Mouse (Mus musculus): ENCODE data around the gene Il1rl1.

Gene Il1rl1

DNA sequence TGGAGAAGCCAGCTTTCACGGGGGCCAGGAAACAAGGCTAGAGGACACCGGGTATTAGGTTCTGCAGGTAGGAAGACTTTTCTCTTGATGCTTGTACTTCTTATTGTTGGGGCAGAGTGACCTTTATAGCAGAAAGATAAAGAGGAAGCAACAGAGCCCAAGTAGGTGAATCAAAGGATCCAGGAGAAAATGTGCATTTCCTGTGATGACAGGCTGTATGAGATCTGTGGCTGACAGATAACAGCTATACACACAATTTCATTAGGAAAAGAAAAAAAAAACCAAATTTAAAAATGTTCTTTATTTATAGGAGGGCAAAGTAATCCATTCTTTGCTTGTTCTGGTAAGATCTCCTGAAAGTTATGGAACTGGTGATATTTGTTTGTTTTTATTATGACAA, 8.0 kb downstream of the Il1rl1 start:
- DNase-seq (ENCODE audit: low spot score in 2 of 2), result no peak

- no peak for DNase-seq (ENCODE audit: low spot score in 2 of 2)
Measured at GRCm38 (mm10) chr1:40439504-40439903, 10.1 kb downstream of the Il1rl1 start.

DNA sequence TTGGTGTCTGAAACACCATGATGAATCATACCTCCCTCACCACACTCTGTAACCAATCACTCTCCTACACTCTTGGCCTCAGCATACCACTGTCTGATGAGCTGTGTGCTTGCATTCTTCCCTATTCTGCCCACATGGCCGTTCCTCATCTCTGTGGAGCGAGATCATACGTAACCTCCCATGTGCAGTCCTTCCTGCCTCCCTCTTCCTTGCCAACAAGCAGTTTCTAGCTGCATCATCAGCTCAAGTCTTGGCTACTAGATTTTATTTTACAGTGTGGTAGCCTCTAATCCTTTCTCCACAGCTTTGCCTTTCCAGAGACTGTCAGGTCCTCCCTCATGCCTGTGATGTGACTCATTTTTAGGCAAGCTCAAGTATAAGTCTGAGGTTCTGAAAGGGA, 15.4 kb downstream of the Il1rl1 start:
- DNase-seq (ENCODE audit: low spot score in 2 of 2), result peak in 1 of 2 experiments; percentile 3

- DNase-seq (ENCODE audit: low spot score in 2 of 2), result peak; percentile 64 to 71
Measured at GRCm38 (mm10) chr1:40465477-40466430, 36.4 kb downstream of the Il1rl1 start, which contains the start of gene Il18r1. TSS of gene Il18r1 (plus strand) at chr1:40465552.

DNA sequence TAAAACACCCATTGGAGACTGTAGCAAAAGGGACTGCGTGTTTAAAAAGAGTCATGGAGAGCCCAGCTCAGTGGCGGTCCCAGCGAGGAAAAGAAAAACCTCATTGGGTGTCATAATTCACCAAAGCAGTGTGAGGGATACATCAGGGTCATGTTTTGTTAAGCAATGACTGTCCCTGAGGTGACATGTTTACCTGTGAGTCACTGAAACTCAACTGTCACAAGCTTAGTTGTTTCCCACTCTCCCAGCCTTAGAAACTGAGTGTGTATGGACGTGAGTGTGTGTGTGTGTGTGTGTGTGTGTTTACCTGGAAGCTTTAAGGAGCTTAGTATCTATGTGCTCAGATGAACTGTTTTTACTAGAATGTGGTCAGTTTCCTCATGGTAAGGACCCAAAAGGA, 37.9 kb downstream of the Il1rl1 start:
- DNase-seq (ENCODE audit: low spot score in 2 of 2), result no peak

GRCm38 (mm10) chr1:40468805-40469204, 39.4 kb downstream of the Il1rl1 start:
- no peak for DNase-seq (ENCODE audit: low spot score in 2 of 2)

DNA sequence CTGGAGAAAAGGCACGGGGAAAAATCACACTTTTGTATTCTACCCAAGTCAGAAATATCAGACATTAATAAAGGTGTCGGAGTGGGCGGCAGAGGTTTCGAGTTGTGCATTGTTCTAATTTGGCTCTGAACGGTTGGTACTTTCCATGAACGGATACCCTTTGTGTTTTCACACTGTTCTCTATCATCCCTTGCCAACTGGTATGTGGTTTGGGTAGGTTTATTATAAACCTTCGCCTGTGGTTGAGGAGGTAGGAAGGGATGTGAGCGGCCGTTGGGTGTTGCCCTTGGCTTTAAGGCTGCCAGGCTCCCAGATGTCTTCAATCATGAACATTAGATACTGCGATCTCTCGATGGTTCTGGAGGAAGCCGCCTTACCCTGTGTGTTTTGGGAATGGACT, 40.5 kb downstream of the Il1rl1 start:
- DNase-seq (ENCODE audit: low spot score in 2 of 2), result no peak

GRCm38 (mm10) chr1:40472401-40472800, 43.0 kb downstream of the Il1rl1 start:
- DNase-seq (ENCODE audit: low spot score in 2 of 2), result no peak

- DNase-seq (ENCODE audit: low spot score in 2 of 2), result no peak
Measured at GRCm38 (mm10) chr1:40473640-40474039, 44.3 kb downstream of the Il1rl1 start.

GRCm38 (mm10) chr1:40474336-40474735, 45.0 kb downstream of the Il1rl1 start:
- DNase-seq (ENCODE audit: low spot score in 2 of 2), result no peak

DNA sequence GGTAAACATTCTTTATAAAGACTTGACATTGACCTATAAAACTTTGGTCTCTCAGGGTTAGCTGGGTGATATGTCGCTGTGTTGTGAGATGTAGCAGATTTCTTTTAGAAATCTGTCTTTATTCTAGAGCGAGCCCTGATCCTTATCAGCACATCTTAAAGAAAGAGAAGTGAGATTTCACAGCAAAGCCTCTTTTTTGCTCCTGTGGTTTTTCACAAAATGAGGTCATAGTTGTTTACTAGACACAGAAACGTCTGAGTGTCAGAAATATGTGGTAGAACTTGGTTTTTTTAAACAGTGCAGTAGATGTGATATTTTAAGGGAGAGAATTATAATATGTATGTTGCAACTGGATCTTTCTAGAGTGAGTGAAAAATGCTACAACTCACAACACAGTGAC, 46.3 kb downstream of the Il1rl1 start:
- no peak for DNase-seq (ENCODE audit: low spot score in 2 of 2)

GRCm38 (mm10) chr1:40476756-40477155, 47.4 kb downstream of the Il1rl1 start:
- DNase-seq (ENCODE audit: low spot score in 2 of 2), result no peak

DNA sequence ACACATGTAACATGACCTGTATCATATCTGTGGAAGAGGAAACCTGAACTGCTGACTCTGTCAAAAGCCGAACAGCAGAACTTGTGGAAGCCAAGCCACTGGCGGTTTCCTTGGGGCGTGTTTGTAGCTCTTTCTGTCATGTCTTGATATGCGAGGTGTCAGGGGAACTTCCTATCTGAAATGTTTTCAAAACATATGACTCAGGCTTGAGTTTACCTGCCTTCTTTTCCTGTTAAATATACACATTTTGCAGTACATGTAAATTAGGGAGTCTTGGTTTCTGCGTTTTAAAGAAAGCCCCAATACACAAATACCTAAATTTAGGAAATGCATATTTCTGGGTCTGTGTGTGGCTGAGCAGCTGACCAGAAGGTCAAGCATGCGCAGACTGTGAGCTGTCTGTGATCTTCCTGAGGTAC, 50.1 kb downstream of the Il1rl1 start:
- no peak for DNase-seq (ENCODE audit: low spot score in 2 of 2)

DNA sequence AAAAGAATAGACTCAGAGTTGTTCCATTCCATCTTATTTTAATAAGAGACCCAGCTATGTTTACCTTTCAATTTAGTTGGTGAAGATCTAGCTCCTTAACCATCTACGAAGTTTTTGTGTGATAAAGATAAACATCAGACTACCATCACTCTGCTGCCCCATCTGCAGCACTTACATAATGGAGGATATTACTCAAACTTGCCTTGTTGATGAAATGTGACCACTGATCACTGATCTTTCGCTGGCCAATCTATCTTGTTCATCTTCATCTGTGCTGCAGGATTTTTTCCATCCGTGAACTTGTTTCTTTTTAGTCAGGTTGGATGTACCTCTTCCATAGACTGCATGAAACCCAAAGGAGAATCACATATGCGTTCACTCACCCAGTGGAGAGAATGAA, 65.2 kb downstream of the Il1rl1 start:
- DNase-seq (ENCODE audit: low spot score in 2 of 2), result no peak

GRCm38 (mm10) chr1:40499708-40500107, 70.3 kb downstream of the Il1rl1 start:
- no peak for DNase-seq (ENCODE audit: low spot score in 2 of 2)

- no peak for DNase-seq (ENCODE audit: low spot score in 2 of 2)
Measured at GRCm38 (mm10) chr1:40501126-40501525, 71.8 kb downstream of the Il1rl1 start.

DNA sequence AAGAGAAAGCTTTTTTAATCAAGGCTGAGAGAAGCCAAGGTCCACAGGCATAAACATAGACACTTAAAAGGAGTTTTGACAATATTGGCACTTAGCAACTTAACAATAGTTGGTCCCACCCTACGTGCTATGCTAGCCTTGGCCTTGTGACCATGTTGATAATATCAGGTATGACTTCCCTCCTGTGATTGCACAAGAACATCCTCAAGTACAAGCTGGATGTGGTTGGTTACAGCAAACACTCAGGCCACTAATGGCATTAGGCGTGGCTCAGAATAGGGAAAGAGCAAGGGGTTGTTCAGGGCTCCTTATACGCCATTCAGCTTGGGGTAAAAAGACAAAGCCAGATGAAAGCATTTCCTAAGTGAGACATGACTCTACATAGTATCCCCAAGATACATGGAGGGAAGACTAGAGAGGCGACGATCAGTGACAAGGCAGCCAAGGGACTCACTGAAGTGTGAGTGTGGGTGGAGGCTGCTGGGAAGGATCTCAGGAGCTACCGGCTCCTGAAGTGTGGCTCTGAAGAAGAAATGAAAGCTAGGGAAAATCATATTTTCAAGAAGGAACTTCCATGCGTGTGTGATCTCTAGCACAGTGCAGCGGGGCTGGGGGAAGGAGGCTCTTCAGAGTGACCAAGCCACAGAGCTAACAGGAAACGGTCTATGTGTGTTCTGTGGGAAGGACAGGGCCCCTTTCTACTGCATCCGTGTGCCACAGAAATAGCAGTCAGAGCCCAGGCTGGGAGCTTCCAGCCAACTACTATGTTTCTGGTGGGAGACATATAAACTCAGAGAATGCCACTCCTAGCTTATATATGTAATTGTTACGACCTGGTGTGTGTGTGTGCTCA, 72.4 kb downstream of the Il1rl1 start:
- DNase-seq (ENCODE audit: low spot score in 2 of 2), result no peak

DNA sequence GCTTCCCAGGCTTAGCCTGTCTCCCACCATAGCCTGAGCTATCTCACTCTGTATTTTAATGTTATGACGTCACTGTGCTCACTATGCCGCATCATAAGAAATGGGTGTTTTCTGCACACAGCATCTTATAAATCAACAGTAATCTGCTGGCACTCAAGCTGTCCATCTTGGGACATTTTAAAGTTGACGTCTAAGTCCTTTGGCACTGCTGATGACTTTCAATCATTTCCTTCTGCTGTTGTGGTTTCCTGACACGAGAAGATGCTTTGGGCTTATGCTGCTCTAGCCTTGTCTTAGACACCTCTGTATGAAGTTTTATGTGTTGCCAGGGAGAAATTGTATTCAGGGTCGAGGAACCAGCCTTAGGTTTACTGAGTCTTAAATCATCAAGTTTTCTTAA, 75.2 kb downstream of the Il1rl1 start:
- no peak for DNase-seq (ENCODE audit: low spot score in 2 of 2)

All from urinary bladder, adult 18-20 months (tissue).